Mouse (Mus musculus): ENCODE measurements around the gene Cdc20. TPM values are rescaled to one million over a fixed set of nuclear protein-coding genes. Genes with fewer than 3 reads are reported as not detected.

Cdc20 gene
- polyA plus RNA-seq, 1 experiment from 2014 or later, result 313 TPM

DNA sequence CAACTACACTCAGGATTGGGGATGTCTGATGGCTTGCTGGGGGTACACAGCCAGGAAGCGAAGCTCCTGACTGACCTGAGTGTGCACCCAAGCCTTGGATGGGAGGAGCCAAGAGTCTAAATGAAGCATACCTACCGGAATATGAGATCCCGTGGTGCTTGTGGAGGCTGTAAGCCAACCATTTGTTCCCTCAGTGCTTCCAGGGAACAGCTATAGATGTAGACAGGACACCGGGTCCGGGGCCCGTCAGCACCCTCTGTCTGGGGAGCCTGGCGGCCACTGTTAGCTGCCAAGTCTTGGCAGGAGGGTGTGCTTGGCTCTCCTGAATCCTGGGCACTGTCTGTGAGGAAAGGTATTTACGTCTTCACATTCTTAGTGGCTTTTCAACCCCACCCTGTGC lies 49.8 kb downstream of the Cdc20 start:
- no peak overlapping the region for H3K4me3 ChIP-seq
- no peak for ATAC-seq (ENCODE audit: borderline replicate concordance, extremely low read depth, low FRiP score, low TSS enrichment)
- H3K27ac ChIP-seq, result no peak overlapping the region
- H3K9me3 ChIP-seq, result no peaks in the 10 kb centered on the region
- H3K4me1 ChIP-seq, result no peaks in the 10 kb centered on the region
- peaks cover 94% of the 10 kb centered on the region for H3K36me3 ChIP-seq
- H3K9ac ChIP-seq, result no peak overlapping the region
- H3K4me2 ChIP-seq, result no peak overlapping the region
- WGBS, result 90% methylated on average over 8 of the region's 8 CpGs
- no peaks in the 10 kb centered on the region for H3K27me3 ChIP-seq

- Histone ChIP-seq H3K9ac (no peak overlapping the region), H3K4me3 (no peak overlapping the region), H3K27me3 (no peaks in the 10 kb centered on the region), H3K27ac (no peak overlapping the region), H3K4me2 (no peak overlapping the region), H3K36me3 (peaks cover 79% of the 10 kb centered on the region), H3K9me3 (no peaks in the 10 kb centered on the region), H3K4me1 (no peaks in the 10 kb centered on the region)
- WGBS, result 90% methylated on average over 7 of the region's 7 CpGs
- ATAC-seq (ENCODE audit: borderline replicate concordance, extremely low read depth, low FRiP score, low TSS enrichment), result no peak
Measured at GRCm38 (mm10) chr4:118383271-118383670, 53.9 kb downstream of the Cdc20 start.

Other genes starting within 250 kb of the Cdc20 start
- 73.4 and 82.9 TPM in 2 replicates for gene Ptprf, start 145.9 kb downstream of the Cdc20 start, polyA plus RNA-seq (2015; fragmentation: Nextera tagmentation; extraction: Ambion mirVana)
- 6.6 and 7.0 TPM in 2 replicates for gene Szt2, start 28.1 kb downstream of the Cdc20 start, polyA plus RNA-seq (2015; fragmentation: Nextera tagmentation; extraction: Ambion mirVana)
- gene Med8, start 28.0 kb downstream of the Cdc20 start, polyA plus RNA-seq (2015; fragmentation: Nextera tagmentation; extraction: Ambion mirVana), result 86.0 and 90.9 TPM in 2 replicates
- gene Elovl1, start 9.3 kb downstream of the Cdc20 start, polyA plus RNA-seq (2015; fragmentation: Nextera tagmentation; extraction: Ambion mirVana), result 95.3 and 107 TPM in 2 replicates
- gene Mpl, start 20.2 kb upstream of the Cdc20 start, polyA plus RNA-seq (2015; fragmentation: Nextera tagmentation; extraction: Ambion mirVana), result 0.40 and 0.74 TPM in 2 replicates
- 85.6 and 86.1 TPM in 2 replicates for gene Tie1, start 52.7 kb upstream of the Cdc20 start, polyA plus RNA-seq (2015; fragmentation: Nextera tagmentation; extraction: Ambion mirVana)
- 12.9 and 13.1 TPM in 2 replicates for gene 2610528J11Rik, start 89.6 kb upstream of the Cdc20 start, polyA plus RNA-seq (2015; fragmentation: Nextera tagmentation; extraction: Ambion mirVana)
- gene Tmem125, start 106.7 kb upstream of the Cdc20 start, polyA plus RNA-seq (2015; fragmentation: Nextera tagmentation; extraction: Ambion mirVana), result 5.8 and 6.3 TPM in 2 replicates
- 0.55 and 0.64 TPM in 2 replicates for gene Cfap57, start 183.4 kb upstream of the Cdc20 start, polyA plus RNA-seq (2015; fragmentation: Nextera tagmentation; extraction: Ambion mirVana)
- gene Ebna1bp2, start 183.4 kb upstream of the Cdc20 start, polyA plus RNA-seq (2015; fragmentation: Nextera tagmentation; extraction: Ambion mirVana), result 123 and 124 TPM in 2 replicates
- not detected in 2 replicates for gene Olfr62, start 221.6 kb upstream of the Cdc20 start, polyA plus RNA-seq (2015; fragmentation: Nextera tagmentation; extraction: Ambion mirVana)